Mouse (Mus musculus) lung, embryonic 14.5 days (tissue): ENCODE measurements at regions not wholly inside any gene's neighbourhood (a gene's known extent, or its start where the extent isn't known, plus 50 kb on each side); places are given as distances from the start of the nearest gene placed in this dataset.
A peak's percentile ranks its signal among the peaks of the same experiment; 100 is the strongest.

Experiments
- ATAC-seq: fragments of 200-750 bp; cut with Nextera tagmentation; 2 replicates; pipeline ENCODE4 v1.8.0; 2017; ENCODE audit warnings: mild to moderate bottlenecking, moderate TSS enrichment, moderate library complexity; ENCODE audit not compliant: insufficient read depth
- DNase-seq: peaks from one replicate; pipeline ENCODE4 v3.0.0-alpha.2; 2015
- H3K27ac ChIP-seq: fragments of 300-500 bp; sonication (generic); 2 replicates; pipeline ENCODE4 v1.5.1; 2014; ENCODE audit warnings: low read depth, mild to moderate bottlenecking, moderate library complexity
- H3K27me3 ChIP-seq: fragments of 300-500 bp; sonication (generic); 2 replicates; pipeline ENCODE4 v1.6.1; 2014; ENCODE audit warnings: low read length, control low read depth; ENCODE audit not compliant: insufficient read depth
- H3K36me3 ChIP-seq: fragments of 300-500 bp; sonication (generic); 2 replicates; pipeline ENCODE4 v1.6.1; 2014; ENCODE audit warnings: control low read depth; ENCODE audit not compliant: insufficient read depth
- H3K4me1 ChIP-seq: fragments of 300-500 bp; sonication (generic); 2 replicates; pipeline ENCODE4 v1.6.1; 2014; ENCODE audit warnings: antibody characterized with exemption, control low read depth; ENCODE audit not compliant: insufficient read depth
- H3K4me2 ChIP-seq: fragments of 300-500 bp; sonication (generic); 2 replicates; pipeline ENCODE4 v1.6.1; 2014; ENCODE audit warnings: mild to moderate bottlenecking
- H3K4me3 ChIP-seq: fragments of 300-500 bp; sonication (generic); 2 replicates; pipeline ENCODE4 v1.5.1; 2014; ENCODE audit warnings: low read depth, low read length
- H3K9ac ChIP-seq: fragments of 300-500 bp; sonication (generic); 2 replicates; pipeline ENCODE4 v1.6.1; 2014
- H3K9me3 ChIP-seq: fragments of 300-500 bp; sonication (generic); 2 replicates; pipeline ENCODE4 v1.6.1; 2016; ENCODE audit warnings: low read depth, low read length, control low read depth
- CTCF ChIP-seq: IDR thresholded peaks from 2 replicates; pipeline ENCODE4 v1.5.1; 2016; ENCODE audit warnings: antibody characterized with exemption, low read depth
- WGBS: fragments of 180-500 bp; shearing (Covaris S2); extraction: QIAGEN DNeasy Blood & Tissue Kit; methylation state at CpG from one replicate; pipeline ENCODE4 v1.1.7; 2014; 5-methylcytosine and 5-hydroxymethylcytosine counted together

GRCm38 (mm10) chr3:66572887-66573519, 276.4 kb upstream of the Veph1 start:
- Histone ChIP-seq H3K9me3 (no peaks in the 10 kb centered on the region), H3K36me3 (no peaks in the 10 kb centered on the region), H3K9ac (no peak overlapping the region), H3K4me2 (no peak overlapping the region), H3K27ac (no peak overlapping the region), H3K4me3 (no peak overlapping the region), H3K27me3 (no peaks in the 10 kb centered on the region), H3K4me1 (no peaks in the 10 kb centered on the region)
- 80% methylated on average over 12 of the region's 12 CpGs for WGBS
- DNase-seq: no peak
- ATAC-seq: no peak
- TF ChIP-seq CTCF: no peak

- peak; percentile 45; the same call in 1 of the 2 replicates for TF ChIP-seq CTCF
- Histone ChIP-seq H3K9ac (no peak overlapping the region), H3K27ac (no peak overlapping the region), H3K27me3 (no peaks in the 10 kb centered on the region), H3K4me3 (no peak overlapping the region), H3K36me3 (no peaks in the 10 kb centered on the region), H3K4me1 (no peaks in the 10 kb centered on the region), H3K9me3 (no peaks in the 10 kb centered on the region), H3K4me2 (no peak overlapping the region)
- no peak for ATAC-seq
- no peak for DNase-seq
- whole genome bisulfite sequencing: 63% methylated on average over 5 of the region's 5 CpGs
These were observed 273.7 kb upstream of the Veph1 start for GRCm38 (mm10) chr3:66570342-66570741.

DNA sequence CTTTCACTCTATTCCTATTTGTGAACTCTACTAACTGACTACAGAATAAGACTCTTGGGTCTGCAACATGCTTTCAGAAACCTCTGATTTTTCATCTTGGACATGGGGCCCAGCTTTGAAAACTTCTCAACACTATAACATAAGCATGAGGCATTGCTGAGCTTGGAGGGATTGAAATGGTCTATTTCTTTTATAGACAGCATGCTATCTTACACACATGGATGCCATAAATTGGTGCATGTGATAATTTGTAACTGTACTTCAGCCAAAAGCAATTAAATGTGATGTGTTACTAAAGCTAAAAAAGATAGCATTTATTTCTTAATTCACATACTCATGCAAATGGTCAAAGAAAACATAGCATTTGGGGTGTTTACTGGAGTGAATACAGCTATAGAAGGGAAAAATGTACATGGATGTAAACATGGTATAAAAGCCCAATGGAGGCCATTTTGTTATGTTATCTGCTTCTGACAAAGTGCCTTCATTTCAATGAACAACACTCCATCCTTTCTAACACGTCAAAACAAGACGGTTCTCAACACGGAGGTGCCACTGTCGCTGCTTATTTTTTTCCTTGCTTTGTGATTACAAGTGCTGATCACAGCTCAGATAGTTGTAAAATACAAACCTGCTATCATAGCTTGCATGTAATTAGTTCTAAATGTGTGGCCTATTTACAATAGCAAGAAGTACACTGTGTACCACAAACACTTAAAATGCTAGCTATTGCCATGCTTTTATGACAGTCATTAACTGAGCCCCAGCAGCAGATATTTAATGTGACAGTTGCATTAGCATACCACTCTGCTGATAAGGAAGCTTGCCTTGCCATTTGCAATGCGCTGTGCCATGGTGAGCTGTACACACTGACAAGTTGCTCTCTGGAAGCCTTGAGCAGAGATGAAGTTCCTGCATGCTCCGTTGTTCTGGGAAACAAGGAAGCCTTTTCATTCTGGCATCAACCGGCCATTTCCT, 267.9 kb upstream of the Veph1 start:
- Histone ChIP-seq H3K27ac (no peak overlapping the region), H3K27me3 (no peaks in the 10 kb centered on the region), H3K4me2 (no peak overlapping the region), H3K4me3 (no peak overlapping the region), H3K4me1 (no peaks in the 10 kb centered on the region), H3K9me3 (no peaks in the 10 kb centered on the region), H3K36me3 (no peaks in the 10 kb centered on the region), H3K9ac (no peak overlapping the region)
- ATAC-seq: no peak
- WGBS: 41% methylated on average over 7 of the region's 7 CpGs
- TF ChIP-seq CTCF: no peak
- no peak for DNase-seq

GRCm38 (mm10) chr3:66563329-66563728, 266.7 kb upstream of the Veph1 start:
- H3K9ac ChIP-seq: no peak overlapping the region
- H3K4me1 ChIP-seq: no peaks in the 10 kb centered on the region
- H3K36me3 ChIP-seq: no peaks in the 10 kb centered on the region
- H3K9me3 ChIP-seq: no peaks in the 10 kb centered on the region
- WGBS: 67% methylated on average over 2 of the region's 2 CpGs
- H3K4me3 ChIP-seq: no peak overlapping the region
- ATAC-seq (no peak), DNase-seq (peak; percentile 36)
- H3K27me3 ChIP-seq: no peaks in the 10 kb centered on the region
- H3K27ac ChIP-seq: no peak overlapping the region
- peak; percentile 46 for TF ChIP-seq CTCF
- no peak overlapping the region for H3K4me2 ChIP-seq

DNA sequence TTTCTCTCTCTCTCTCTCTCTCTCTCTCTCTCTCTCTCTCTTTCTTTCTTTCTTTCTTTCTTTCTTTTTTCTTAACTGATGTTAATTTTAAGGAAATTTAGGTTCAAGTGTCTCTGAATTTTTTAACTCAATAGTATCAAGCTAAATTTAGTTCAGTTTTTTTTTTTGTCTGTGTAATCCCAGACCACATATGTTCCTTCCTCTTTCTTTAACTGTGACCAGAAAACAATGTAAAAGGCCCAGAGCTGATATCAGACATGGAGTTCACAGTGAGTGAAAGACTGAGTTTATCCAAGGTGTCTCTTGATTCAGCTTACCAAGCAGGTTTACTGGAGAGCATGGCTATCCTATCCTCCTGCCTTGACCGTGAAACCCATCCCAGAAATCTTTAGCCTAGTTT, 258.9 kb upstream of the Veph1 start:
- DNase-seq (no peak), ATAC-seq (no peak)
- Histone ChIP-seq H3K4me2 (no peak overlapping the region), H3K9ac (no peak overlapping the region), H3K27me3 (no peaks in the 10 kb centered on the region), H3K27ac (no peak overlapping the region), H3K4me1 (no peaks in the 10 kb centered on the region), H3K4me3 (no peak overlapping the region), H3K36me3 (no peaks in the 10 kb centered on the region), H3K9me3 (no peaks in the 10 kb centered on the region)
- TF ChIP-seq CTCF: no peak
- 81% methylated on average over 1 of the region's 1 CpGs for WGBS

DNA sequence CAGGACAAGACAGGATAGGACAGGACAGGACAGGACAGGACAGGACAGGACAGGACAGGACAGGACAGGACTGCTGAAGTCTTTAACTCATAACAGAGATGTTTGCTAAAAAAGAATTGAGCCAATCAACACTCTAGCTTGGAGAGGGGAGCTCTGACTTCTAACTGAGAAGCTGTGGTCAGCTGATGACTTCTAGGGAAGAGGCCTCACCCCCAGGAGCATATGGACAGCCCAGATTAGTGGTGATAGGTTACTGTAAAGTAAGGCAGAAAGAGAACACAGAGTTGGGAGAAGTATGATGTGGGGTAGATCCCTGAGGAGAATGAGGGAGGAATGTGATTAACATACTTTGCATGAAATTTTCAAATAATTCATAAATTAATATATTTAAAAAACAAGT, 254.3 kb upstream of the Veph1 start:
- Histone ChIP-seq H3K9ac (no peak overlapping the region), H3K4me1 (no peaks in the 10 kb centered on the region), H3K4me2 (no peak overlapping the region), H3K27ac (no peak overlapping the region), H3K36me3 (no peaks in the 10 kb centered on the region), H3K4me3 (no peak overlapping the region), H3K27me3 (no peaks in the 10 kb centered on the region), H3K9me3 (no peaks in the 10 kb centered on the region)
- TF ChIP-seq CTCF: no peak
- DNase-seq (no peak), ATAC-seq (no peak)

- Histone ChIP-seq H3K27ac (no peak overlapping the region), H3K4me3 (no peak overlapping the region), H3K27me3 (no peaks in the 10 kb centered on the region), H3K9ac (no peak overlapping the region), H3K9me3 (no peaks in the 10 kb centered on the region), H3K36me3 (no peaks in the 10 kb centered on the region), H3K4me2 (no peak overlapping the region), H3K4me1 (no peaks in the 10 kb centered on the region)
- no peak for DNase-seq
- WGBS: 77% methylated on average over 4 of the region's 4 CpGs
- TF ChIP-seq CTCF: no peak
- ATAC-seq: no peak
These were observed 249.9 kb upstream of the Veph1 start for GRCm38 (mm10) chr3:66546576-66546975.
